Mouse (Mus musculus): Measurements from ENCODE around the gene Lrrc61.

The Lrrc61 gene

GRCm38 (mm10) chr6:48546858-48547257 is 7.7 kb upstream of the Lrrc61 start:
- DNase-seq (ENCODE audit: extremely low spot score, low spot score): no peak

GRCm38 (mm10) chr6:48548314-48548713 is 6.3 kb upstream of the Lrrc61 start:
- no peak for DNase-seq (ENCODE audit: extremely low spot score, low spot score)

- peak; percentile 34 for DNase-seq (ENCODE audit: extremely low spot score, low spot score)
Observed at GRCm38 (mm10) chr6:48552918-48553317, 1.7 kb upstream of the Lrrc61 start.

- DNase-seq (ENCODE audit: extremely low spot score, low spot score): no peak
Observed at GRCm38 (mm10) chr6:48553819-48554218, 777 bp upstream of the Lrrc61 start.

GRCm38 (mm10) chr6:48555104-48555890 is 701 bp downstream of the Lrrc61 start:
- DNase-seq (ENCODE audit: extremely low spot score, low spot score): peak; percentile 34

GRCm38 (mm10) chr6:48555956-48556355 is 1.4 kb downstream of the Lrrc61 start:
- DNase-seq (ENCODE audit: extremely low spot score, low spot score): no peak

- no peak for DNase-seq (ENCODE audit: extremely low spot score, low spot score)
Observed at GRCm38 (mm10) chr6:48565693-48566310, 11.2 kb downstream of the Lrrc61 start.

- DNase-seq (ENCODE audit: extremely low spot score, low spot score): no peak
Observed at GRCm38 (mm10) chr6:48566312-48566711, 11.7 kb downstream of the Lrrc61 start.

GRCm38 (mm10) chr6:48568036-48568984 is 13.7 kb downstream of the Lrrc61 start:
- no peak for DNase-seq (ENCODE audit: extremely low spot score, low spot score)

GRCm38 (mm10) chr6:48569065-48569807 is 14.6 kb downstream of the Lrrc61 start:
- no peak for DNase-seq (ENCODE audit: extremely low spot score, low spot score)

- DNase-seq (ENCODE audit: extremely low spot score, low spot score): no peak
Observed at GRCm38 (mm10) chr6:48572014-48572413, 17.4 kb downstream of the Lrrc61 start.

- DNase-seq (ENCODE audit: extremely low spot score, low spot score): no peak
Observed at GRCm38 (mm10) chr6:48572572-48573061, 18.0 kb downstream of the Lrrc61 start, which contains the start of gene Rarres2. Gene Rarres2 (minus strand): TSS chr6:48572789.

GRCm38 (mm10) chr6:48573280-48573679 is 18.7 kb downstream of the Lrrc61 start:
- peak; percentile 32 for DNase-seq (ENCODE audit: extremely low spot score, low spot score)

- no peak for DNase-seq (ENCODE audit: extremely low spot score, low spot score)
Observed at GRCm38 (mm10) chr6:48573981-48574380, 19.4 kb downstream of the Lrrc61 start.

GRCm38 (mm10) chr6:48578736-48579135 is 24.1 kb downstream of the Lrrc61 start:
- DNase-seq (ENCODE audit: extremely low spot score, low spot score): no peak

- no peak for DNase-seq (ENCODE audit: extremely low spot score, low spot score)
Observed at GRCm38 (mm10) chr6:48579215-48579648, 24.6 kb downstream of the Lrrc61 start.

- no peak for DNase-seq (ENCODE audit: extremely low spot score, low spot score)
Observed at GRCm38 (mm10) chr6:48581257-48581656, 26.7 kb downstream of the Lrrc61 start.

- DNase-seq (ENCODE audit: extremely low spot score, low spot score): peak; percentile 27
Observed at GRCm38 (mm10) chr6:48582037-48582436, 27.4 kb downstream of the Lrrc61 start.

- DNase-seq (ENCODE audit: extremely low spot score, low spot score): no peak
Observed at GRCm38 (mm10) chr6:48589194-48589750, 34.7 kb downstream of the Lrrc61 start, which contains the start of gene Gm45021. Gene Gm45021 (plus strand): TSS chr6:48589610.

- no peak for DNase-seq (ENCODE audit: extremely low spot score, low spot score)
Observed at GRCm38 (mm10) chr6:48591221-48591845, 36.7 kb downstream of the Lrrc61 start.

All from neural tube, embryonic 10.5 days (tissue).